Mouse (Mus musculus) embryo, embryonic 9.5 days (tissue): ENCODE results near the gene Mettl7a3.
A peak's percentile ranks its signal among the peaks of the same experiment; 100 is the strongest.
"Not testable (repeated sequence)": the region's sequence is repeated elsewhere in the genome, so short reads cannot be mapped to it uniquely, and the experiment has no call there.

ENCODE experiments used
- DNase-seq: peaks from one replicate; pipeline ENCODE4 v3.0.0-alpha.2; 2017; ENCODE audit errors: extremely low spot score

The Mettl7a3 gene

DNA sequence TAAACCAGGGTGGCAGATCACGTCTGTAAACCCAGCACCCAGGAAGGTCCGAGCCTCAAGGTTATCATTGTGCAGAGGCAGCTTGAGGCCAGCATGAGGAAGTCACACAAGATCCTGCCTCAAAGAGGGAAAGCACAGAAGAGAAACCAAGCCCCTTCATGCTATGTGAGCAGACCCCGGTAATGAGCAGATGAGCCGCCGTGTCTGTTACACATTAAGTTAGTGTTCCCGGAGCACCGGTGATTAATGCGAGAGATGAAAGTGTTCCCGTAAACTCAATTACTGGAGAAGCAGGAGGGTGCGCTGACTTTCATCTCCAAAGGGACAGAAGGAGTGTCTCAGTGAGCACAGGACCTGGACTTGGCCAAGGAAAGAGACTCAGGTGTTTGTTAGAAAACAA is 5.4 kb upstream of the Mettl7a3 start:
- not testable (repeated sequence) for DNase-seq

DNA sequence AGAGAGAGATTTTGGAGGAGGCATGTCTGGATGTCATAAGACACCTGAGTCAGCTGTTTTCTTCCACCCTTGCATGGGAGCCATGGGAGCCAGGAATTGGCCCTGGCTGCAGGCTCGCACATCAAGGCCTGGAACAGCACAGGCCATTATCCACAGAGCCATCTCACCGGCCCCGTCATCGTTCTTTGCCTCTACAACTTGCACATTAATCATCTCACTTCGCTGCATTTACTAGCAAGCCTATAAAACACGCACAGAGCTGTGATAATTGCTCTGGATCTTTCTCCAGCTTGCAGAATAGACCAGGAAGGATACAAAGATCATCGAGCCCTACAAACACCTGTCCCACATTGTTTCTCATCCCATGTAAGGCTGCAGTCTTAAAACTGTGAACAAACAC is 4.0 kb upstream of the Mettl7a3 start:
- no peak for DNase-seq

GRCm38 (mm10) chr15:100332077-100332961 is 2.4 kb upstream of the Mettl7a3 start:
- DNase-seq, result not testable (repeated sequence)

- DNase-seq, result not testable (repeated sequence)
Observed at GRCm38 (mm10) chr15:100337328-100337727, 2.6 kb downstream of the Mettl7a3 start.

- not testable (repeated sequence) for DNase-seq
Observed at GRCm38 (mm10) chr15:100337847-100338246, 3.1 kb downstream of the Mettl7a3 start.

- not testable (repeated sequence) for DNase-seq
Observed at GRCm38 (mm10) chr15:100341314-100341980, 6.7 kb downstream of the Mettl7a3 start.

DNA sequence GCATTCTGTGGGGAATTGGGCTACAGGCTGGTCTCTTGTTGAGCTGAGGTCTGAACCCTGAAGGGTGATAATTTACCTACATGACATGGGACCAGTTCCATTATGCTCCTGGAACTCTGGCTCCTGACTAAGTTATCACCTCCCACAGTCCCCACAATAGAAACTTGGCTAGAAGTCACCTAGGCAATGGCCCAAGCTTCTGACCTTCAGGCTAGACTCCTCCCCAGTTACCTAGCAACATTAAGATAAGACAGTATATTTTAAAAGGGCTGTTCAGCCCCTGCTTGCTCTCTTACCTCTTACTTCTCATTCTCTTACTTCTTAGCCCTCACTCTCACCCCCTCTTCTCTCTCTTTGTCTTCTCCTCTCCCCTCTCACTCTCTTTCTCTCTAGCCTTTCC is 10.8 kb downstream of the Mettl7a3 start:
- DNase-seq, result no peak

DNA sequence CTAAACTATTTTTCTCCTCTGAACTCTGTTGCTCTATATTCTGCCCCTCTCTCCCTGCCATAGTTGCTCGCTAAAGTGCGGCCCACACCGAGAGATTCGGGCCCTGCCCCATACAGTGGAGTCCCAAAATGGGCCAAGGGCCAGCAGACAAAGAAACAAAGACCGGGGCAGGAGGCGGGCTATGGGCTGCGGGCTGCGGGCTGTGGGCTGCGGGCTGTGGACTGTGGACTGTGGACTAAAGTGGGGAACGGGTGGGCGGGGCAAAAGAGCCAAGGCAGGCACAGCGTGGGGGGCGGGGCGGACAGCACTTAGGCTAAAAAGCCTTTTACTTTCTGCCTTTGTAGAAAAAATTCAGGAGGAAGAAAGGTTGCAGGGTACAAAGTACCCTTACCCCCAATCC is 12.0 kb downstream of the Mettl7a3 start:
- DNase-seq, result no peak

DNA sequence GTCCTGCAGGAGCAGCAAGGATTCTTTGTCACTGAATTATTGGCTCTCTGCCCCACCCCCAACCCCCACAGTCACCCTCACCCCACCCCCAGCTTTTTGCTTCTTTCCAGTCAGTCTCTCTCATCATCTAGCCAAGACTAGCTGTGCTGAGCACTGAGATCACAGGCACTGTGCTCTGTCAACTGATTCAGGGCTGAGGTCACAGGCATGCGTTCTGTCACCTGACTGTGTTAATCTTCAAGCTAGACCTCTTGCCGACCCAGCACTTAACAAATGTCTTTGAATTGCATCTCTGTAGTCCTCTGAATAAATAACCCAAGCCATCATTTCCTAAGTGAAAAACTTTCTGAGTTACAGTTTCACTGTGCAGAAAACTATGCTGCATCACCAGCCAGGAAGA is 14.8 kb downstream of the Mettl7a3 start:
- DNase-seq, result no peak

DNA sequence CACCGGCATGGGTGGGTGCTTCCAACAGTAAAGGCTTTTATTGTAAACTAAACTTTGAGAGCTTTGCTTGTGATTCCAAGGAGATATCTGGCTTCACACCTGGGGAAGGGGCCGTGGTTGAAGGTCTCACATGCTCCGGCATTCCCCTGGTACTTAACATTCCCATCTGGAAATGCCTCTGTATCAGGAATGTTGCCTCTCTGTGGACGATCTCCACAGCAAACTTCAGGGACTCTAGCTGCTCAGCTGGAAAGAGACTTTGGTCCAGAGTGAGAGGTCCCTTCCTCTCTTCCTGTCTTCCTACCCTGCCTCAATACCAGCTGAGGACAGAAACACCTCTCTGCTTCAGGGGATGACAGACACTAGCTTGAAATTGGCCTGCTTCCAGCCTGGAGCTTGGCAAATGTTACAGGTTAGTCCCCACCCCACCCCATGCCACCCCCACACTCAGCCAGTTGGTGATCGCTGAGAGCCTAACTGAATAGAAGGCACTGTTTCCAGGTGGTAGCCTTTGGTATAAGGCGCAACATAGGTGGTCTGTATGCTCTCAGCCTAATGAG is 16.9 kb downstream of the Mettl7a3 start:
- DNase-seq, result no peak

DNA sequence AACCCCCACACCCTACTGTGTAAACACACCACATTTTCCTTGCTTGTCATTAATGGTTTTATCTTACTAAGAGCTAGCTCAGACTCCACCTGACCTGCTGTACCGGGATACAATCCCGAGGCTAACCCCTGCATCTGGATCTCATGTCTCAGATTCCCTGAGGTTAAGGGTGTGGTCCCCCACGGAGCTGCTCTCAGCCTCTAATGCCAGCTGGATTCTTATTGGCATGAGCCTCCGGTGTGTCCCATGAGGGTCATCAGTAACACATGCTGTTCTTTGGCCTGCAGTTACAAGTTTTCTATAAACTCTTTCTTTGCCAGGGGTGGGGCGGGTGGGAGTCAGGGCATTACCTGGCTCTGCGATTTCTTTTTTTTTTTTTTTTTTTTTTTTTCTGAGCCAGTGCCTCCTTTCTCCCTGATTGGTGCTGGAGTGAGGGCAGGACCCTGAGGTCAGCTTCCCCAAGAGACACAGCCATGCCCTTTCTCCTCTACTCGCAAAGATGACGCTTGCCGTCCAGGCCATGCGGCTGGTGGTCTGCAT is 18.1 kb downstream of the Mettl7a3 start, which contains the start of the genes Methig1 and Mettl7a2:
Methig1 (plus strand) TSS at position 439 of the 540 bp plus-strand sequence.
Mettl7a2 (plus strand) TSS at position 490 of the 540 bp plus-strand sequence.
- no peak for DNase-seq

DNA sequence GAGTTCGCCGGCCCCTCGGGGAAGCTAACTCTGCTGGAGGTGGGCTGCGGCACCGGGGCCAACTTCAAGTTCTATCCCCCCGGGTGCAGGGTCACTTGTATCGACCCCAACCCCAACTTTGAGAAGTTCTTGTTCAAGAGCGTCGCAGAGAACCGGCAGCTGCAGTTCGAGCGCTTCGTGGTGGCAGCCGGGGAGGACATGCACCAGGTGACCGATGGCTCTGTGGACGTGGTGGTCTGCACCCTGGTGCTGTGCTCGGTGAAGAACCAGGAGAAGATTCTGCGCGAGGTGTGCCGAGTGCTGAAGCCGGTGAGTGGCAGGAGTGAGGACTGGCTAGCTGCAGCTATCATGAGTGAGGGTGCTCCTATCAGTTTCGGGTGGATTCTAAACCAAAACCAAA is 18.7 kb downstream of the Mettl7a3 start:
- DNase-seq, result not testable (repeated sequence)

DNA sequence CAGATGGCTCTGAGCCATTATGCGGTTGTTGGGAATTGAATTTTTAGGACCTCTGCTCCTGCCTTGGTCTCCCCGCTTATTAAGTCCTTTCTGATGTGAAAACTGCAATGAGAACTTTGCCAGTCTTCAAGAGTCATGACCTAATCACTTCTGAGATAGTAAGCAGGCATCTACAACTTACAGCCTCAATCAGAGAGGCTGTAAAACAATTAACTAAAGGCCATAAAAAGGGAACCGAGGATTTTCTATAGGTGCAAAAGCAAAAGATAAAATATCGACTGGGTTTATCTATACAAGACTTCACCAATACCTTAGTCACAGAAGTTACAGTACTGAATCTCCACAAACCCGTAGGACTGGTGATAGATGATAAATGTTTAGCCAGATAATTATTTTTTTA is 21.1 kb downstream of the Mettl7a3 start:
- no peak for DNase-seq

DNA sequence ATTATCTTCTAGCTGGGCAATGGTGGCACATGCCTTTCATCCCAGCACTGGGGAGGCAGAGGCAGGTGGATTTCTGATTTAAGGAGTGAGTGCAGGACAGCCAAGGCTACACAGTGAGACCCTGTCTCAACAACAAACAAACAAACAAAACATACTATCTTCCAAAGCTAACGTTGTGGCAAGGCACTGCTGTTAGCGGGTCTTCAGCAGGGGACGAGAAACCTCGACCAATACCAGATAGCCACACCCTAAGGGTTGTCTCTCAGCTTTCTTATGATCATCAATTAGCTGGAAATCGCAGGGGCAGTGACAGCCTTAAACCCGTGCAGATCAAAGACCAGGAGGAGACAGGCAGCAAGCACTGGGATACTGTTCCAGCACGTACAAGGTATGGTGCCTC is 29.5 kb downstream of the Mettl7a3 start, which contains the start of gene Higd1c:
Higd1c (plus strand) TSS at position 301 of the 400 bp plus-strand sequence.
- no peak for DNase-seq

DNA sequence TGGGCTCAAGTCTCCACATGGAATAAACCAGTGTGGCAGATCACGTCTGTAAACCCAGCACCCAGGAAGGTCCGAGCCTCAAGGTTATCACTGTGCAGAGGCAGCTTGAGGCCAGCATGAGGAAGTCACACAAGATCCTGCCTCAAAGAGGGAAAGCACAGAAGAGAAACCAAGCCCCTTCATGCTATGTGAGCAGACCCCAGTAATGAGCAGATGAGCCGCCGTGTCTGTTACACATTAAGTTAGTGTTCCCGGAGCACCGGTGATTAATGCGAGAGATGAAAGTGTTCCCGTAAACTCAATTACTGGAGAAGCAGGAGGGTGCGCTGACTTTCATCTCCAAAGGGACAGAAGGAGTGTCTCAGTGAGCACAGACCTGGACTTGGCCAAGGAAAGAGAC is 31.2 kb downstream of the Mettl7a3 start:
- DNase-seq, result not testable (repeated sequence)

DNA sequence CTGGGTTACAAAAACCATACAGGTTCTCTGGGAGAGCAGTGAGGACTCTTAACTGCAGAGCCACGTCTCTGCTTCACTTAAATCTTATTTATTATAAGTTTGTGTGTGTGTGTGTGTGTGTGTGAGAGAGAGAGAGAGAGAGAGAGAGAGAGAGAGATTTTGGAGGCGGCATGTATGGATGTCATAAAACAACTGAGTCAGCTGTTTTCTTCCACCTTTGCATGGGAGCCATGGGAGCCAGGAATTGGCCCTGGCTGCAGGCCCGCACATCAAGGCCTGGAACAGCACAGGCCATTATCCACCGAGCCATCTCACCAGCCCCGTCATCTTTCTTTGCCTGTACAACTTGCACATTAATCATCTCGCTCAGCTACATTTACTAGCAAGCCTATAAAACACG is 32.4 kb downstream of the Mettl7a3 start:
- no peak for DNase-seq

DNA sequence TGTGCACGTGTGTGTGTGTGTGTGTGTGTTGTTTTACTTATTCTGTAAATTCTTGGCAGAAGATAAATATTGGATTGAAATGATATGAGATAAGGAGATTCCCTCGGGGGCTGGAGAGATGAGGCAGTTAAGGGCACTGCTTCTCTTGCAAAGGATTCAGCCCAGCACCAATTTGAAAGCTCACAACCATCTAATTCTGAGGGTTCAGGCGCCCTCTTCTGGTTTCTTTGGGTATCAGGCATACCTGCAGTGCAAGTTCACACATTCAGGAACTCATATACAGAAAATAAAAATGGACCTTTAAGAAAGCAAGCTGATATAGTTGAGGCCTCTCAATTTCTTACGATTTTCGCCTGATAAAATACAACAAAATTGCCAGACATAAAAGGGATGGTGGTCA is 40.3 kb downstream of the Mettl7a3 start:
- peak; percentile 63 for DNase-seq

DNA sequence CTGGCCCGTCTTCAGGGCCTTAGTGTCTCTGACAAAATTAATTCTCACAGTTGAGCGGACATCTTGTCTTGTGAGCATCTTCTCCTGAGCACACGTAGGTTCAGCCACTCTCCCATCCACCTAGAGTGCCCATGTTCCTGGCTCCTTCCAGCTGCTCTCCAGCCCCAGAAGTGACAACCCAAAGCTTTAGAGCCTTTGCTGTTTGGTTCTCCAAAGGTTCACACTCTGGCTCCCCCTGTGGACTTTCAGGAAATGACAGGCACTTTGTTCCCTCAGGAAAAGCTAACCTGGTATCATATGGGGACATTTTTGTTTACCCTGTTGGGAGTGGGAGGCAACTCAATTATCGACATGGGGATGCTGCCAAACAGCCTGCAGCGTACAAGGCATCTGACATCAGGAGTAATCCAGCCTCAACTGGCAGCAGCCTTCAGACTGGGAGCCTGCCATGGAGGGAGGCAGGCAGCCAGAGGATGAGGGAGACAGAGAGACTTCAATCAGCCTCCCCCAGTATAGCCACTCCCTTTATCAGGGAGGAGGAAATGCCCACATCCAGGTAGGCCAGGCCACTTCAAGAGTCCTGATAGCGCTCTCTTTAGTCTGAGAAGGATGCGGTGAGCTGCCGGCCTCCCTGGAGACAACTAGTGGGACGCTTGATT is 43.2 kb downstream of the Mettl7a3 start:
- DNase-seq, result not testable (repeated sequence)

DNA sequence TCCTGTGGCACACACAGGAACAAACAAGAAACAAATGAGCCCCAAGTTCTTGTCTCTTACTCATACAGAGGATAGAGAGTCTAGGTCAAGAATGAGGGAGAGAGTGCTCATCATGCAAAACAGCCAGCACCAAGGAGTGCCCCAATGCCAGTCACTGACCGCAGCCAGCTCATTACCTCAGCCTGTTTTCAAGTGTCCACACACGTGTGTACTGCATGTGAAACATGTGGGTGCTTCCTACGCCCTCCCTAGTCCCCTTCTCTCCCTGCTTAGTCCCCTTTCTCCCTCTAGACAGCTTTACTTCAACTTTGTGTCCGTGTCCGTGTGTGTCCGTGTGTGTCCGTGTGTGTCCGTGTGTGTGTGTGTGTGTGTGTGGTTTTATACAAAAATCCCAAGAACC is 44.9 kb downstream of the Mettl7a3 start:
- DNase-seq, result no peak

GRCm38 (mm10) chr15:100380104-100380503 is 45.4 kb downstream of the Mettl7a3 start:
- DNase-seq, result no peak

DNA sequence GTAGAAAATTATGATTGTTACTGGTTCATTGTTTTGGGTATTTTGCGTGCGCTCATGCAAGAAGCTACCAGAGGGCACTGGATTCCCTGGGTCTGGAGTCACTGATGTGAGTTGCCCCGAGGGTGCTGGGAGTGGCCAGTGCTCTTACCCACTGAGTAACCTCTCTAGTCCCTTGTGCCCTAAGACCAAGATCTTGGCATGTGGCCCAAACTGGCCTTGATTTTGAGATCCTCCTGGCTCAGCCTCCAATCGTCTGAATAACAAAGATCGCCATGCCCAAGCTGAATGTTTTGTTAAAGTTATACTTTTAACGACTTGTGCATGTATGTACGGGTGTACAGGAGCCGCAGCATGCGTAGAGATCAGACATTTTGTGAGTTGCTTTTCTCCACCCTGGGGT is 51.0 kb downstream of the Mettl7a3 start:
- DNase-seq, result no peak
